Mouse (Mus musculus) gastrocnemius, adult 8-10 months (tissue): ENCODE data around the gene Ttc16. TPM values are rescaled to one million over a fixed set of nuclear protein-coding genes. Genes with fewer than 3 reads are reported as not detected.

Experiments used
- DNase-seq, 2 experiments: peaks; one replicate each; pipeline ENCODE4 v3.0.0; 2022; ENCODE audit warnings: low spot score in 2 of 2
- microRNA-seq: library from miRNA; unstranded; fragments of <30 nt; microRNA quantifications from one replicate; pipeline ENCODE4 v1.2.0, GENCODE M21; 2022
- total RNA-seq, 4 experiments: library from RNA; stranded (reverse); gene quantifications; 2 replicates each; pipeline ENCODE4 v1.2.4; 2022

The Ttc16 gene
- total RNA-seq, 4 experiments from 2014 or later: 0.09 TPM; not detected in 3

GRCm38 (mm10) chr2:32718761-32719160, 56.7 kb downstream of the Ttc16 start:
- DNase-seq: no peak

GRCm38 (mm10) chr2:32714987-32715425, 60.4 kb downstream of the Ttc16 start:
- DNase-seq: no peak

- DNase-seq: no peak
Observed at GRCm38 (mm10) chr2:32714117-32714986, 61.1 kb downstream of the Ttc16 start.

GRCm38 (mm10) chr2:32712934-32713817, 62.3 kb downstream of the Ttc16 start, which contains the start of gene Cdk9:
TSS of gene Cdk9 (minus strand) at chr2:32713076.
- DNase-seq: peak; percentile 88 to 89

- peak; percentile 91 to 94 for DNase-seq
Observed at GRCm38 (mm10) chr2:32712586-32712933, 62.9 kb downstream of the Ttc16 start.

GRCm38 (mm10) chr2:32712108-32712551, 63.3 kb downstream of the Ttc16 start:
- DNase-seq: peak; percentile 45 to 56

GRCm38 (mm10) chr2:32711301-32712056, 64.0 kb downstream of the Ttc16 start:
- no peak for DNase-seq

GRCm38 (mm10) chr2:32710425-32710824, 65.0 kb downstream of the Ttc16 start:
- no peak for DNase-seq

GRCm38 (mm10) chr2:32709521-32710137, 65.8 kb downstream of the Ttc16 start:
- DNase-seq: no peak

- no peak for DNase-seq
Observed at GRCm38 (mm10) chr2:32708643-32709042, 66.8 kb downstream of the Ttc16 start.

Small RNA genes within 50 kb of the gene (microRNA-seq; reads per million reads assigned to microRNA genes)
- gene Mir2861 (not detected), gene Mir3960 (not detected)

Other genes starting within 250 kb of the Ttc16 start
- gene Fam102a, start 240.3 kb downstream of the Ttc16 start, total RNA-seq: 1 to 10 TPM; 1.6 to 3.8 (median 2.9) TPM
- 10 to 100 TPM in 3 of 4 experiments, 1 to 10 TPM in 1; 9.2 to 15.0 (median 10.6) TPM for gene Dpm2, start 204.8 kb downstream of the Ttc16 start, total RNA-seq
- not detected for gene Pip5kl1, start 200.8 kb downstream of the Ttc16 start, total RNA-seq
- gene 9430097D07Rik, start 199.9 kb downstream of the Ttc16 start, total RNA-seq: not detected
- 10 to 100 TPM; 11.4 to 15.5 (median 13.8) TPM for gene St6galnac4, start 188.5 kb downstream of the Ttc16 start, total RNA-seq
- gene St6galnac6, start 175.9 kb downstream of the Ttc16 start, total RNA-seq: 10 to 100 TPM; 48.6 to 61.3 (median 54.9) TPM
- 1,000 to 10,000 TPM; 1,455 to 1,877 (median 1,746) TPM for gene Ak1, start 153.9 kb downstream of the Ttc16 start, total RNA-seq
- 10 to 100 TPM; 17.4 to 26.6 (median 20.5) TPM for gene Eng, start 129.0 kb downstream of the Ttc16 start, total RNA-seq
- gene Fpgs, start 71.5 kb downstream of the Ttc16 start, total RNA-seq: 1 to 10 TPM; 4.2 to 5.8 (median 4.7) TPM
- gene Cdk9, start 62.6 kb downstream of the Ttc16 start, total RNA-seq: 10 to 100 TPM; 17.0 to 22.2 (median 20.8) TPM
- gene Sh2d3c, start 54.6 kb downstream of the Ttc16 start, total RNA-seq: 1 to 10 TPM; 3.3 to 6.6 (median 6.1) TPM
- not detected for gene 6330409D20Rik, start 34.6 kb downstream of the Ttc16 start, total RNA-seq
- gene Tor2a, start 18.4 kb downstream of the Ttc16 start, total RNA-seq: 1 to 10 TPM; 4.3 to 5.1 (median 4.6) TPM
- 1 to 10 TPM; 1.4 to 3.8 (median 2.3) TPM for gene Ptrh1, start 153 bp upstream of the Ttc16 start, total RNA-seq
- gene Cfap157, start 8.8 kb upstream of the Ttc16 start, total RNA-seq: not detected
- gene Stxbp1, start 71.6 kb upstream of the Ttc16 start, total RNA-seq: 1 to 10 TPM; 2.0 to 2.6 (median 2.1) TPM
- gene Fam129b, start 100.5 kb upstream of the Ttc16 start, total RNA-seq: 1 to 10 TPM; 3.8 to 6.3 (median 5.4) TPM
- 100 to 1,000 TPM in 2 of 4 experiments, 10 to 100 TPM in 2; 77.4 to 121 (median 96.8) TPM for gene Rpl12, start 185.9 kb upstream of the Ttc16 start, total RNA-seq
- 10 to 100 TPM; 10.1 to 14.6 (median 11.8) TPM for gene Lrsam1, start 186.0 kb upstream of the Ttc16 start, total RNA-seq
- 10 to 100 TPM in 3 of 4 experiments, 1 to 10 TPM in 1; 9.6 to 12.7 (median 10.2) TPM for gene Slc2a8, start 206.4 kb upstream of the Ttc16 start, total RNA-seq